Comparison of ENCODE assay signal across 8 mouse cellular contexts in genomic region chr17:12768415-12769379, GRCm38 (mm10). TPM values are rescaled to one million over a fixed set of nuclear protein-coding genes. Genes with fewer than 3 reads are reported as not detected.
DNase-seq lines count a peak whose midpoint lies in the region; ATAC-seq and TF ChIP-seq lines count a peak whose summit lies in the region.

No protein-coding gene starts in this region.

- peak overlapping the region; percentile 85 for H3K4me2 ChIP-seq in forebrain, embryonic 16.5 days (ENCODE audit: low read length)
- peak overlapping the region; percentile 93 for H3K4me2 ChIP-seq in liver, embryonic 12.5 days
- peak overlapping the region; percentile 65 for H3K4me2 ChIP-seq in stomach, embryonic 15.5 days

- H3K4me1 ChIP-seq in heart, adult 2 months (ENCODE audit: control insufficient read depth, insufficient read depth, low read length) = peaks cover 18% of the 10 kb centered on the region
- peaks cover 37% of the 10 kb centered on the region for H3K4me1 ChIP-seq in G1E (ENCODE audit: insufficient read depth, low read depth, low read length)
- peaks cover 30% of the 10 kb centered on the region for H3K4me1 ChIP-seq in forebrain, embryonic 16.5 days (replicated peaks; ENCODE audit: control insufficient read depth, insufficient read depth, low read length)
- H3K4me1 ChIP-seq in liver, embryonic 12.5 days = peaks cover 14% of the 10 kb centered on the region
- H3K4me1 ChIP-seq in stomach, embryonic 15.5 days = peaks cover 20% of the 10 kb centered on the region

- no peak for ATAC-seq in G1E (ENCODE audit: extremely low read depth, insufficient number of reproducible peaks, low FRiP score, poor library complexity, severe bottlenecking)
- peak; percentile 41; the same call in 1 of the 2 replicates for ATAC-seq in forebrain, embryonic 16.5 days
- peak; percentile 10; the same call in 1 of the 2 replicates for ATAC-seq in liver, embryonic 12.5 days
- ATAC-seq in stomach, embryonic 15.5 days (ENCODE audit: insufficient read depth, low FRiP score, low read depth) = peak; percentile 15; the same call in 1 of the 2 replicates

- intact Hi-C loops in heart, adult 2 months (cut with DNase I) = loop anchor here (5.0 kb wide), 1 partner anchor 39 kb away; no protein-coding TSS in a partner anchor
- intact Hi-C loops in heart, postnatal 25 days (cut with DNase I) = no loop called here
- intact Hi-C loops in left cerebral cortex, postnatal 10 days (cut with DNase I) = no loop called here

- 33% methylated on average over 41 of the region's 41 CpGs for WGBS in heart, adult 2 months
- 9% methylated on average over 41 of the region's 41 CpGs for WGBS in forebrain, embryonic 16.5 days
- 21% methylated on average over 41 of the region's 41 CpGs for WGBS in liver, embryonic 12.5 days (ENCODE audit: insufficient replicate concordance)
- WGBS in stomach, embryonic 15.5 days = 39% methylated on average over 38 of the region's 41 CpGs

- H3K27me3 ChIP-seq in heart, adult 2 months (ENCODE audit: control insufficient read depth, insufficient read depth, low read length) = no peaks in the 10 kb centered on the region
- H3K27me3 ChIP-seq in G1E (ENCODE audit: insufficient read depth, low read length) = no peaks in the 10 kb centered on the region
- no peaks in the 10 kb centered on the region for H3K27me3 ChIP-seq in forebrain, embryonic 16.5 days (replicated peaks; ENCODE audit: control insufficient read depth, insufficient read depth, low read length)
- H3K27me3 ChIP-seq in liver, embryonic 12.5 days (replicated peaks) = 0 out of 2 replicates have a peak, but pooled peaks cover 3% of the 10 kb centered on the region
- no peaks in the 10 kb centered on the region for H3K27me3 ChIP-seq in stomach, embryonic 15.5 days (replicated peaks)

- no peak for TF ChIP-seq POLR2A in heart, adult 2 months (IDR thresholded peaks at IDR 0.05; ENCODE audit: insufficient read depth, low read depth, low read length)

- H3K36me3 ChIP-seq in heart, adult 2 months (ENCODE audit: control insufficient read depth, insufficient read depth, low read length) = peaks cover 5% of the 10 kb centered on the region
- peaks cover 83% of the 10 kb centered on the region for H3K36me3 ChIP-seq in G1E (replicated peaks)
- no peaks in the 10 kb centered on the region for H3K36me3 ChIP-seq in forebrain, embryonic 16.5 days (ENCODE audit: control insufficient read depth, insufficient read depth)
- H3K36me3 ChIP-seq in liver, embryonic 12.5 days = peaks cover 37% of the 10 kb centered on the region
- H3K36me3 ChIP-seq in stomach, embryonic 15.5 days = peaks cover 14% of the 10 kb centered on the region

- peak overlapping the region; percentile 90 for H3K9ac ChIP-seq in heart, adult 2 months (ENCODE audit: low read depth, low read length)
- peak overlapping the region; percentile 90 for H3K9ac ChIP-seq in forebrain, embryonic 16.5 days (replicated peaks; ENCODE audit: low read depth, low read length)
- H3K9ac ChIP-seq in liver, embryonic 12.5 days = peak overlapping the region; percentile 79
- H3K9ac ChIP-seq in stomach, embryonic 15.5 days = peak overlapping the region; percentile 68

- TF ChIP-seq CTCF in heart, adult 2 months (IDR thresholded peaks at IDR 0.05) = no peak
- TF ChIP-seq CTCF in G1E (IDR thresholded peaks at IDR 0.05; ENCODE audit: low read depth, low read length) = no peak

- peak overlapping the region; percentile 60 for H3K4me3 ChIP-seq in heart, adult 2 months
- H3K4me3 ChIP-seq in G1E (ENCODE audit: low read depth, low read length) = peak overlapping the region; percentile 85
- peak overlapping the region; percentile 91 for H3K4me3 ChIP-seq in forebrain, embryonic 16.5 days (replicated peaks; ENCODE audit: low read length)
- peak overlapping the region; percentile 73 for H3K4me3 ChIP-seq in liver, embryonic 12.5 days
- peak overlapping the region; percentile 65 for H3K4me3 ChIP-seq in stomach, embryonic 15.5 days (replicated peaks)

- peaks cover 17% of the 10 kb centered on the region for H3K9me3 ChIP-seq in G1E (replicated peaks)
- H3K9me3 ChIP-seq in forebrain, embryonic 16.5 days (ENCODE audit: control insufficient read depth, low read length) = no peaks in the 10 kb centered on the region
- H3K9me3 ChIP-seq in liver, embryonic 12.5 days (replicated peaks) = no peaks in the 10 kb centered on the region
- H3K9me3 ChIP-seq in stomach, embryonic 15.5 days = no peaks in the 10 kb centered on the region

- H3K27ac ChIP-seq in heart, adult 2 months = peak overlapping the region; percentile 88
- H3K27ac ChIP-seq in forebrain, embryonic 16.5 days (ENCODE audit: low read length) = peak overlapping the region; percentile 68; the same call in 1 of the 2 replicates
- H3K27ac ChIP-seq in liver, embryonic 12.5 days = peak overlapping the region; percentile 79
- H3K27ac ChIP-seq in stomach, embryonic 15.5 days = peak overlapping the region; percentile 77

- TF ChIP-seq EP300 in heart, adult 2 months (IDR thresholded peaks at IDR 0.05; ENCODE audit: insufficient read depth, low read depth, low read length) = no peak

- DNase-seq in heart, adult 2 months = peak in 1 of 2 experiments; percentile 54
- DNase-seq in heart, postnatal 25 days (ENCODE audit: low spot score) = no peak
- DNase-seq in G1E (ENCODE audit: low spot score) = no peak
- no peak for DNase-seq in yolk sac, embryonic 10.5 days (ENCODE audit: low spot score)
- DNase-seq in left cerebral cortex, postnatal 10 days (ENCODE audit: extremely low spot score in 1 of 2, low spot score in 2 of 2) = no peak

- H3K79me2 ChIP-seq in heart, adult 2 months (replicated peaks; ENCODE audit: control insufficient read depth, insufficient read depth, low read length) = peaks cover 9% of the 10 kb centered on the region

RNA-seq across cellular contexts. Expression of gene Igf2r, which starts 0.8 kb away (rescaled TPM):
- 100 to 1,000 TPM in 1 of 2 experiments, 10 to 100 TPM in 1; 98.9 to 116 TPM for total RNA-seq in heart, adult 2 months (2021)
- polyA plus RNA-seq in heart, adult 2 months (2012; rRNA removed) = 34.0 and 53.7 TPM in 2 replicates
- total RNA-seq in heart, postnatal 25 days (2021) = 100 to 1,000 TPM in 1 of 2 experiments, 10 to 100 TPM in 1; 99.0 to 108 TPM
- total RNA-seq in G1E (2014; fragmentation: Nextera tagmentation) = 69.9 and 74.3 TPM in 2 replicates
- total RNA-seq in G1E (2017) = 73.1 and 75.5 TPM in 2 replicates
- 15.8 and 20.3 TPM in 2 replicates for polyA plus RNA-seq in G1E (2012)
- 11.9 TPM in 2 replicates for polyA plus RNA-seq in forebrain, embryonic 16.5 days (2015; fragmentation: Nextera tagmentation; extraction: Ambion mirVana)
- 24.7 and 25.3 TPM in 2 replicates for polyA plus RNA-seq in liver, embryonic 12.5 days (2016; fragmentation: Nextera tagmentation; extraction: Ambion mirVana)
- 35.1 and 36.1 TPM in 2 replicates for polyA plus RNA-seq in stomach, embryonic 15.5 days (2015; fragmentation: Nextera tagmentation; extraction: Ambion mirVana)
- 10 to 100 TPM; 24.9 to 25.6 TPM for total RNA-seq in left cerebral cortex, postnatal 10 days (2021)
